Mouse (Mus musculus) hindlimb bud, embryonic 11.5 days (tissue): ENCODE data around the gene Prss53.
"Not testable (repeated sequence)": the region's sequence is repeated elsewhere in the genome, so short reads cannot be mapped to it uniquely, and the experiment has no call there.

Experiments used
- DNase-seq: peaks from one replicate; pipeline ENCODE4 v3.0.0-alpha.2; 2012; ENCODE audit warnings: low read depth, low spot score; ENCODE audit errors: extremely low spot score

Prss53 gene

DNA sequence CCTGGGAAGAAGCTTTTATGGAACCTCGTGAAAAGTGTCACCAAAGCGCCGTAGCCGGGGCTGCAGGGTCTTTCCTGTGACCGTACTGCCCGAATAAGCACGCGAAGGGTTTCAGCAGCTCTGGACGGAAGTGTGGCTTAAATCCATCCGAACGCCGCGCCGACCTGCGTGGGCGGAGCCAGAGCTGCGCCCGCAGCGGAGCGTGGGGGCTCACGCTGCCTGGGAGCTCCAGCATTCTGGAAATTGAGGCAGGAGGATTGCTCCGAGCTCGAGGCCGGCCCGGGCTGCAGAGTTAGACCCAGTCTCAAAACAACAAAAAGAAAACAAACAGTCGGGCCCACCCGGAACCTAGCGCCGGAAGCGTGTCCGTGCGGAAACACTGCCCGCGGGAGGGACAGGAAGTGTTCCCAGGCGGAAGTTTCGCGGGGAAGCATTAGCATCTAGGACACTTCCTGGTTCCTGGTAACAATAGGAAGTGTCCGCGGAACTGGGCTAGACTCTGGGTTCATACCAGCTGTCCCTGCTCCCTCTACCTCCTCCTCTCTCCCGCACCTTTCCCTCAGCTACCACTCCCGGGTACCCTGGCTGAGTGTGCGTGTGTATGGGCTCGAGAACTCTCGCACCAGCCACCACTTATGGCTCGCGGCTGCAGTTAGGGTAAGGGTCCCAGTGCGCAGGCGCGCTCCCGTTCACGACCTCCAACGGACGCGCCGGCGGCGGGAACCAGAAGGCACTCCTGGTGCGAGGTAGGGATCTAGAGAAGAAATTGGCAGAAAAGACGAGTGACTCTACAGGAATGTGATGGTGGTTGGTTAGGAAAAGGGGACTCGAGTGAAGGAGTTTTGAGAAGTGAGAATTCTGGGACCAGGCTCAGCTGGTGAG lies 14.1 kb downstream of the Prss53 start, which contains the start of gene Zfp668:
Gene Zfp668 (minus strand): TSS at position 362 of the 882 bp plus-strand sequence.
- peak; percentile 94 for DNase-seq

DNA sequence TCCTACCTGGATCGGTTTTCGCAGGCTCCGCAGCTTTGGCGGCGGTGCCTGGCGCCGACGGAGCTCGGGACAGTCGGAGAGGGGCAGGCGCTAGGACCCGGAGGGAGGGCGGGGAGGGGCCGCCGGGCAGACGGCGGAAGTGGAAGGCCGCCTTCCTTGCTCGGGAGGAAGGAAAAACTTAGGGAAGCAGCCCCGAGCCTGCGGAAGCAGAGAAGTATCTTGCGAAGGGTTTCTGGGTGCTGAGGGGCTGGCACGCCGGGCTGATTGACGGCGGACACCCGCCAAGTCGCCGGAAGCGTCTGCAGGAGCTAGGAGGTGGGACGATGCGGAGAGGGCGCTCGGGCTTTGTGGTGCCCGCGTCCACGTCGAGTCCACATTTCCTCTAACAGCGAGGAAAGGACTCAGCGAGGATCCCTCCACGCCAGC lies 14.7 kb downstream of the Prss53 start, which contains the start of gene Zfp646:
Gene Zfp646 (plus strand): TSS at position 181 of the 426 bp plus-strand sequence.
- peak; percentile 49 for DNase-seq

- peak; percentile 85 for DNase-seq
These were observed 15.2 kb downstream of the Prss53 start for GRCm38 (mm10) chr7:127875627-127876001.

- no peak for DNase-seq
These were observed 15.8 kb downstream of the Prss53 start for GRCm38 (mm10) chr7:127874812-127875626.

GRCm38 (mm10) chr7:127870136-127870821 lies 20.5 kb downstream of the Prss53 start:
- DNase-seq, result no peak

- no peak for DNase-seq
These were observed 21.5 kb downstream of the Prss53 start for GRCm38 (mm10) chr7:127869149-127869810.

DNA sequence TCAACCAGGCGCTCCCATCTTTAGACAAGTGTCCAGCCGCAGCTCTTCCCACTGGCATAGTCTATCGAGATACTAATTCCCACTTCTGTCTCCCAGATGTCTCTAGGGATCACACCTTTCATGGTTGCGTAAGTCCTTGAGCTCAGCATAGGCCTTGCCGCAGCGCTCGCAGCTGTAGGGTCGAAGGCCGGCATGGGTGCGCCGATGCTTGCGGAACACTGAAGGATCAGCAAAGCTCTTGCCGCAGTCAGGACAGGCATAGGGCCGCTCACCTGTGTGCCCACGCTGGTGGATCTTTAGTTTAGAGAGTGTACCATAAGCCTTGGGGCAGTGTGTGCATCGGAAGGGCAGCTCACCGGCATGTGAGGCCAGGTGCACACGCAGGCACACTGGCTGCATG lies 23.1 kb downstream of the Prss53 start:
- no peak for DNase-seq

- DNase-seq, result no peak
These were observed 24.3 kb downstream of the Prss53 start for GRCm38 (mm10) chr7:127866434-127866833.

- DNase-seq, result no peak
These were observed 32.5 kb downstream of the Prss53 start for GRCm38 (mm10) chr7:127858258-127858657.

GRCm38 (mm10) chr7:127850906-127851305 lies 39.9 kb downstream of the Prss53 start:
- no peak for DNase-seq

DNA sequence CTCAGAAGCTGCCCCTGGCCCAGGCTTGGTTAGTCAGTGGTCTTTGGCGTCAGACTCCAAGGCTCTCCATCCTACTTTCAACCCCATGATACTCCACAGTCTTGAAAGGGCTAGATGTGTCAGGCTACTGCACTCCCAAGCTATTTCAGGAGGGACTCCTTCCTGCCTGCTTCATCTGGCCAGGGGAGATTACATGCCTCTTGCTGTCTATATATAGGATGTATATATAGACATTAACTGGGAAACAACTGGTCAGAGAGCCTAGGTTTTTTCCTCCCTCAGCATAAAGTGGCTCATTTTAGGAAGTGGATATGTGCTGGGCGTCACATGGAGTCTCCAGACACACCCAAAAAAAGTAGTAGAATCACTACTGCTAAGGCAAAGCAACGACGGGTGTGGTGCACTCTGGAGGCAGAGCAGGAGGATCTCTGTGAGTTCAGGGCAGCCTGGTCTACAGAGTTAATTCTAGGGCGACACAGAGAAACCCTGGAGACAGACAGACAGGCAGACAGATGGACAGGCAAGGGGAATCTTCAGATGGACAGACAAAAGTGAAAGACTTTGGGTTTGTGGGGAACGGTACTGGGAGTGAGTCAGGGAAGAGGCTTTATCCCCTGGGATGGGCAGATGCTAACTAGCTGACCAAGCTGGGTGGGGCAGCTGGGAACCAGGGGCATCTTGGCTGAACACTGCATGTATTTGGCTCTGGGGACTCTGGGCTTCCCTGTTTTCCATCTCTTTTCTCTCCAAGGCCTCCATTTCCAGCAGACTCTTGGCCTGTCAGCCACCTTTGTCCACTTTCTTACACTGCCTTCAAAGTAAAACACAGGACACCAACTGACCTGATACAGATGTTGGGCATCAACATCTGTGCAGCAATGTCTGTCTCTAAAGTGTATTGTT lies 40.5 kb downstream of the Prss53 start:
- DNase-seq, result no peak

- DNase-seq, result peak; percentile 33
These were observed 48.6 kb downstream of the Prss53 start for GRCm38 (mm10) chr7:127842001-127842718.

- peak; percentile 41 for DNase-seq
These were observed 49.3 kb downstream of the Prss53 start for GRCm38 (mm10) chr7:127841340-127842000.

GRCm38 (mm10) chr7:127840886-127841285 lies 49.9 kb downstream of the Prss53 start:
- no peak for DNase-seq

- DNase-seq, result not testable (repeated sequence)
These were observed 50.7 kb downstream of the Prss53 start for GRCm38 (mm10) chr7:127840031-127840430.

DNA sequence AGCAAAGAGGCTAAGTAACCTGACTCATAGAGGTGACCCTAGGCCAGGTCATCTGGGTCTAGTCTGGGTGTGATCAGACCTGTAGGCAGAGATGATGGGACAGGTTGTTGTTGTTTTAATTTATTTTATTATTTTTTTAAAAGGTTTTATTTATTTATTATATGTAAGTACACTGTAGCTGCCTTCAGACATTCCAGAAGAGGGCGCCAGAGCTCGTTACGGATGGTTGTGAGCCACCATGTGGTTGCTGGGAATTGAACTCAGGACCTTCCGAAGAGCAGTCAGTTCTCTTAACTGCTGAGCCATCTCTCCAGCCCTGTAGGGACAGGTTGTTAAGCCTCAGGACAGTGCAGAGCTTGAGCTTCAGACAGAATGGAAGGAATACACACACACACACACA lies 52.9 kb downstream of the Prss53 start:
- DNase-seq, result not testable (repeated sequence)

GRCm38 (mm10) chr7:127837473-127837872 lies 53.3 kb downstream of the Prss53 start:
- DNase-seq, result no peak
